Mouse (Mus musculus) kidney, adult 2 months (tissue): ENCODE measurements around the gene Arfip2.

Experiments used
- CTCF ChIP-seq: fragments of 200-500 bp; conservative IDR thresholded peaks from 2 replicates; pipeline ENCODE4 v1.5.1; 2011; ENCODE audit warnings: low read depth, mild to moderate bottlenecking, control low read depth, low read length, moderate library complexity, mixed read lengths; ENCODE audit not compliant: insufficient read depth, insufficient read length
- POLR2A ChIP-seq: fragments of 200-500 bp; IDR thresholded peaks from one replicate; pipeline ENCODE4 v1.6.1; 2011; ENCODE audit warnings: low read depth, low read length, control low read depth

GRCm38 (mm10) chr7:105608467-105608866, 31.7 kb downstream of the Arfip2 start:
- TF ChIP-seq POLR2A (no peak), CTCF (no peak)
